Mouse (Mus musculus) spleen, adult 12 weeks (tissue): ENCODE results near the gene Pax6.

Experiments
- DNase-seq: peaks from one replicate; pipeline ENCODE4 v3.0.0; 2022; ENCODE audit warnings: low spot score

Gene Pax6

GRCm38 (mm10) chr2:105736166-105736565, 67.5 kb downstream of the Pax6 start:
- no peak for DNase-seq

GRCm38 (mm10) chr2:105746896-105747295, 78.2 kb downstream of the Pax6 start:
- no peak for DNase-seq
